Mouse (Mus musculus) erythroblast, embryonic 14.5 days (primary cell): ENCODE results near the gene Nrxn3.

Source experiments
- GATA1 ChIP-seq: IDR thresholded peaks from 2 replicates; pipeline ENCODE4 v1.6.1; 2012; ENCODE audit warnings: low read length, inconsistent platforms, mixed read lengths
- TAL1 ChIP-seq: IDR thresholded peaks from 3 replicates; pipeline ENCODE4 v1.6.1; 2012; ENCODE audit warnings: low read length, inconsistent platforms, mixed read lengths

DNA sequence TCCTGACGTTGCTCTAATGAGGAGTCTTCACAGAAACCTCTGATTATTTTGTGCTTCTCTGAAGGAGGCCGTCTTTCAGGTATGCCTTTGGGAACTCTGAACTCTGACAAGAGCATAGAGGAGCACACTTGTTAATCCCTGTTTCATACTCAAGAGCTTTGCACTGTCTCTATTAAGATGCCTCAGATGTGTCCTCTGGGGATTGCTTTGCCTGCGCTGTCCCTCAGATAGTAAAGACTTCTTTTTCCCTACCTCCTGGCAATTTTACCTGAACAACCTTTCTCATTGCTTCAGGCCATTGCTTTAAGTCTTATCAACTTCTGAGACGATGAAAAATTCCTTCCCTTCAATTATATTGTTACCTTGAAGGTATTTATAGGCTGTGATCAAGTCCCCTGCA is 1272.7 kb downstream of the Nrxn3 start:
- no peak for TF ChIP-seq GATA1
- no peak for TF ChIP-seq TAL1
